Mouse (Mus musculus) heart, adult 2 months (tissue): ENCODE data around the gene Jak1. TPM values are rescaled to one million over a fixed set of nuclear protein-coding genes. Genes with fewer than 3 reads are reported as not detected.

ENCODE experiments used
- DNase-seq, 2 experiments: peaks; one replicate each; pipeline ENCODE4 v3.0.0; 2021
- H3K27ac ChIP-seq: fragments of 200-600 bp; 2 replicates; pipeline ENCODE4 v1.8.1; 2022
- H3K27me3 ChIP-seq: fragments of 200-500 bp; 2 replicates; pipeline ENCODE4 v1.6.1; 2012; ENCODE audit warnings: mild to moderate bottlenecking, low read length, inconsistent platforms, mixed read lengths; ENCODE audit not compliant: control insufficient read depth, insufficient read depth
- H3K36me3 ChIP-seq: fragments of 200-500 bp; 2 replicates; pipeline ENCODE4 v1.6.1; 2012; ENCODE audit warnings: low read length, inconsistent platforms; ENCODE audit not compliant: control insufficient read depth, insufficient read depth
- H3K4me1 ChIP-seq: fragments of 200-500 bp; 2 replicates; pipeline ENCODE4 v1.6.1; 2011; ENCODE audit warnings: low read length; ENCODE audit not compliant: control insufficient read depth, insufficient read depth
- H3K4me3 ChIP-seq: fragments of 200-600 bp; 2 replicates; pipeline ENCODE4 v1.8.1; 2022
- H3K79me2 ChIP-seq: fragments of 200-500 bp; replicated peaks from 2 replicates; pipeline ENCODE4 v1.6.1; 2012; ENCODE audit warnings: mild to moderate bottlenecking, inconsistent platforms, low read length, moderate library complexity, mixed read lengths; ENCODE audit not compliant: control insufficient read depth, insufficient read depth
- H3K9ac ChIP-seq: fragments of 200-500 bp; 2 replicates; pipeline ENCODE4 v1.6.1; 2012; ENCODE audit warnings: low read depth, mild to moderate bottlenecking, control low read depth, inconsistent platforms, low read length, mixed read lengths
- CTCF ChIP-seq: fragments of 200-600 bp; IDR thresholded peaks from 2 replicates; pipeline ENCODE4 v1.8.1; 2022; ENCODE audit warnings: antibody characterized with exemption, mild to moderate bottlenecking, moderate library complexity
- EP300 ChIP-seq: fragments of 200-500 bp; IDR thresholded peaks from 2 replicates; pipeline ENCODE4 v1.6.1; 2011; ENCODE audit warnings: low read depth, low read length, control low read depth; ENCODE audit not compliant: insufficient read depth
- POLR2A ChIP-seq: fragments of 200-500 bp; IDR thresholded peaks from 2 replicates; pipeline ENCODE4 v1.6.1; 2011; ENCODE audit warnings: mild to moderate bottlenecking, low read depth, low read length, control low read depth; ENCODE audit not compliant: insufficient read depth
- WGBS: fragments of 180-500 bp; shearing (Covaris S2); methylation state at CpG from one replicate; pipeline ENCODE4 v1.1.7; 2018; 5-methylcytosine and 5-hydroxymethylcytosine counted together
- intact Hi-C: fragments of 180-260 bp; cut with DNase I; formaldehyde crosslinking; loops from one replicate; pipeline ENCODE4 v1.15.1; 2025
- polyA plus RNA-seq: library from polyadenylated mRNA; depleted of rRNA; stranded (reverse); fragments of >200 nt; gene quantifications from 2 replicates; pipeline ENCODE4 v1.2.3, GENCODE M21; 2012
- total RNA-seq, 2 experiments: library from RNA; stranded (reverse); gene quantifications; 2 replicates each; pipeline ENCODE4 v1.2.3; 2021

Gene Jak1
- total and polyA plus RNA-seq, 3 experiments: 30.9 to 95.4 (median 86.7) TPM

GRCm38 (mm10) chr4:101155541-101155940 lies 109.5 kb downstream of the Jak1 start:
- Histone ChIP-seq H3K27ac (no peak overlapping the region), H3K4me3 (no peak overlapping the region), H3K36me3 (no peaks in the 10 kb centered on the region), H3K79me2 (no peaks in the 10 kb centered on the region), H3K27me3 (no peaks in the 10 kb centered on the region), H3K9ac (no peak overlapping the region), H3K4me1 (no peaks in the 10 kb centered on the region)
- TF ChIP-seq POLR2A (no peak), CTCF (no peak), EP300 (no peak)
- intact Hi-C loops: no loop called here
- WGBS: 53% methylated on average over 4 of the region's 4 CpGs
- peak in 1 of 2 experiments; percentile 32 for DNase-seq

GRCm38 (mm10) chr4:101146891-101147655 lies 118.0 kb downstream of the Jak1 start:
- no peaks in the 10 kb centered on the region; the same call in 1 of the 2 replicates for H3K4me1 ChIP-seq
- intact Hi-C loops: loop anchor here (1.0 to 10.0 kb wide), 4 partner anchors 149 to 1142 kb away; no protein-coding TSS in a partner anchor
- TF ChIP-seq CTCF (peak; percentile 45), POLR2A (no peak)
- H3K27ac ChIP-seq: no peak overlapping the region
- no peaks in the 10 kb centered on the region for H3K36me3 ChIP-seq
- no peak overlapping the region for H3K9ac ChIP-seq
- no peak overlapping the region for H3K4me3 ChIP-seq
- no peaks in the 10 kb centered on the region for H3K27me3 ChIP-seq
- 66% methylated on average over 11 of the region's 11 CpGs for WGBS
- DNase-seq: no peak
- H3K79me2 ChIP-seq: no peaks in the 10 kb centered on the region

- 35% methylated on average over 9 of the region's 9 CpGs for WGBS
- H3K4me3 ChIP-seq: no peak overlapping the region
- no peaks in the 10 kb centered on the region for H3K36me3 ChIP-seq
- no peak overlapping the region for H3K9ac ChIP-seq
- intact Hi-C loops: loop anchor here (1.0 to 10.0 kb wide), 4 partner anchors 148 to 1141 kb away; no protein-coding TSS in a partner anchor
- 0 out of 2 replicates have a peak, but pooled peaks have one; percentile 44 for TF ChIP-seq EP300
- TF ChIP-seq POLR2A: no peak
- TF ChIP-seq CTCF: peak; percentile 97; the same call in 1 of the 2 replicates
- H3K27me3 ChIP-seq: no peaks in the 10 kb centered on the region
- H3K27ac ChIP-seq: no peak overlapping the region
- peak; percentile 45 to 60 for DNase-seq
- no peaks in the 10 kb centered on the region for H3K79me2 ChIP-seq
- H3K4me1 ChIP-seq: no peaks in the 10 kb centered on the region; the same call in 1 of the 2 replicates
These were observed 118.9 kb downstream of the Jak1 start for GRCm38 (mm10) chr4:101146047-101146745.

GRCm38 (mm10) chr4:101144790-101145189 lies 120.3 kb downstream of the Jak1 start:
- no peaks in the 10 kb centered on the region; the same call in 1 of the 2 replicates for H3K4me1 ChIP-seq
- intact Hi-C loops: loop anchor here (5.0 to 10.0 kb wide), 2 partner anchors 417 to 1140 kb away; no protein-coding TSS in a partner anchor
- 88% methylated on average over 7 of the region's 7 CpGs for WGBS
- H3K79me2 ChIP-seq: no peaks in the 10 kb centered on the region
- H3K27me3 ChIP-seq: no peaks in the 10 kb centered on the region
- DNase-seq: no peak
- no peak for TF ChIP-seq POLR2A
- no peak for TF ChIP-seq EP300
- TF ChIP-seq CTCF: no peak
- no peak overlapping the region for H3K27ac ChIP-seq
- no peaks in the 10 kb centered on the region for H3K36me3 ChIP-seq
- H3K4me3 ChIP-seq: no peak overlapping the region
- H3K9ac ChIP-seq: no peak overlapping the region

- DNase-seq: no peak
- Histone ChIP-seq H3K9ac (no peak overlapping the region), H3K4me1 (no peaks in the 10 kb centered on the region; the same call in 1 of the 2 replicates), H3K36me3 (no peaks in the 10 kb centered on the region), H3K79me2 (no peaks in the 10 kb centered on the region), H3K27me3 (no peaks in the 10 kb centered on the region), H3K4me3 (no peak overlapping the region), H3K27ac (no peak overlapping the region)
- TF ChIP-seq CTCF (no peak), EP300 (no peak), POLR2A (no peak)
- intact Hi-C loops: loop anchor here (10.0 kb wide), 1 partner anchor 1140 kb away; no protein-coding TSS in a partner anchor
- 68% methylated on average over 4 of the region's 4 CpGs for WGBS
These were observed 120.7 kb downstream of the Jak1 start for GRCm38 (mm10) chr4:101144361-101144760.
